Mouse (Mus musculus): ENCODE data around the gene Ssc4d. TPM values are rescaled to one million over a fixed set of nuclear protein-coding genes. Genes with fewer than 3 reads are reported as not detected.
A peak's percentile ranks its signal among the peaks of the same experiment; 100 is the strongest.

Ssc4d gene
- polyA plus RNA-seq, 1 experiment from 2014 or later: 2.3 TPM

DNA sequence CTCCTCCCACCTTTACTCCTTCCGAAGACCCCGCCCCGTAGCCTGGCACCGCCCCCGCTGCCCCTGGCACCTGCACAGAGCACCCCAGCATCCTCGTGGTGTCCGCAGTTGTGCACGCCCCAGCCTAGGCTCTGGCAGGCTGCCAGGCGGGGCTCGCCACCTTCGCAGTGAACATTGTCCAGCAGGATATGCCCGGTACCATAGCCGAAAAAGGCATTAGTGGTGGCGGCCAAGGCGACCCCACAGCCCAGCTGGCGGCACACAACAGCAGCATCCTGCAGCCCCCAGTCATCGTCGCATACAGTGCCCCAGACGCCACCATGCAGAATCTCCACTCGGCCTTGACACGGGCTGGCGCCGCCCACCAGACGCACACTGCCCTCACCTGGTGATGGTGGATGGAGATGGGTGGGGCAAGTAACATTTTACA is 8.8 kb downstream of the Ssc4d start:
- peak overlapping the region; percentile 52 for H3K4me2 ChIP-seq (ENCODE audit: low read depth, low read length)
- peak overlapping the region; percentile 39; the same call in 1 of the 2 replicates for H3K9ac ChIP-seq (ENCODE audit: low read depth, low read length)
- 7% methylated on average over 24 of the region's 24 CpGs for WGBS
- H3K9me3 ChIP-seq (ENCODE audit: control insufficient read depth, low read length): no peaks in the 10 kb centered on the region
- peaks cover 10% of the 10 kb centered on the region for H3K4me1 ChIP-seq (ENCODE audit: control insufficient read depth, insufficient read depth, low read length)
- H3K4me3 ChIP-seq (ENCODE audit: low read length): peak overlapping the region; percentile 35
- no peak overlapping the region for H3K27ac ChIP-seq (ENCODE audit: low read length)
- ATAC-seq: no peak
- H3K27me3 ChIP-seq (replicated peaks; ENCODE audit: control insufficient read depth, insufficient read depth, low read length): no peaks in the 10 kb centered on the region
- no peaks in the 10 kb centered on the region for H3K36me3 ChIP-seq (ENCODE audit: control insufficient read depth, insufficient read depth, low read length)

DNA sequence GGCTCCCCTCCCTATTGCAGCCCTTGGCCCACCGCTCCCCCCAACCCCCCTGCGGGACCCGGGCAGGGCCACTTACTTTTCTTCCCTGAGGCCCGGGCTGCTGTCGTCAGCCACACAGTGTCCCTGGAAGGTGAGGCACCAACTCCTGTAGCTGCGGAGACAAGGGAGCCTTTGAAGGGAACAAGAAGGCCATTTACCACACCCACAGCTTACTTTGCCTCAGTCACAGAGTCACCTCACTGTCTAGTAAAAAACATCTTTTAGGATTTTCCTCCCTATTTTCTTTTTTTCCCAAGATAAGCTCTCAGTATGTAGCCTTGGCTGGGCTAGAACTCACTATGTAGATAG is 11.1 kb downstream of the Ssc4d start:
- no peaks in the 10 kb centered on the region for H3K9me3 ChIP-seq (ENCODE audit: control insufficient read depth, low read length)
- WGBS: 5% methylated on average over 6 of the region's 6 CpGs

DNA sequence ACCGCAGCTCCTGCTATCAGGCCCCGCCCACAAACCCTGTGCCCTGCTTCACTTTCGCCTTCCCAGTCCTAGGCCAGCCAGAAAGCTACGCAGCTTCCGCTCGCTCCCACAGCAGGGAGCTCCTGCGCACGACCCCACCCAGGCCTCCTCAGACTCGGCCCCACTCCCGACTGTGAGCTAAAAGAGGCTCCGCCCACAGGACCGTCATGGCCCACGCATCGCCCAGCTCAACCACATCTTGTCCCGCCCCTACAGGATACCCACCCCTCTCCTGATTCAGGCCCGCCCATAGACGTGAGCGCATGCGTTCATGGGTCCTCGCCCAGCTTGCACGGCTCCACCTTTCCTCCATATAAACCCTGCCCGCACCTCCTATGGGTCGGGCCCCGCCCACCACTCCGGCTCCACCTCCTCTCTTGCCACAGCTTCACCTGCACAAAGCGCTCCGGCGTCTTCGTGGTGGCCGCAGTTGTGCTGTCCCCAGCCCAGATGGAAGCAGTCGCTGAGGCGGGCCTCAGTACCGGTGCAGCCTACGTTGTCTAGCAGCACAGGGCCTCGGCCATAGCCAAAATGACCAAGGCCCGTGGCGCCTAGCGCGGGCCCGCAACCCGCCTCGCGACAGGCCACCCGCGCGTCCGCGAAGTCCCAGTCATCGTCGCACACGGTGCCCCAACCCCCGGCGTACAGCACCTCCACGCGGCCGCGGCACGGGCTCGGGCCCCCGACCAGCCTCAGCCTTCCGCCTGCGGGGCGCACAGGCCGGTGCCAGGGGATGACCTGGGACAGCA is 11.6 kb downstream of the Ssc4d start:
- H3K27ac ChIP-seq (ENCODE audit: low read length): peak overlapping the region; percentile 95
- peaks cover 13% of the 10 kb centered on the region for H3K4me1 ChIP-seq (ENCODE audit: control insufficient read depth, insufficient read depth, low read length)
- peak overlapping the region; percentile 67 for H3K4me3 ChIP-seq (ENCODE audit: low read length)
- no peaks in the 10 kb centered on the region for H3K36me3 ChIP-seq (ENCODE audit: control insufficient read depth, insufficient read depth, low read length)
- ATAC-seq: peak; percentile 94
- peak overlapping the region; percentile 95 for H3K4me2 ChIP-seq (ENCODE audit: low read depth, low read length)
- H3K27me3 ChIP-seq (replicated peaks; ENCODE audit: control insufficient read depth, insufficient read depth, low read length): no peaks in the 10 kb centered on the region
- H3K9ac ChIP-seq (ENCODE audit: low read depth, low read length): peak overlapping the region; percentile 96
- H3K9me3 ChIP-seq (ENCODE audit: control insufficient read depth, low read length): no peaks in the 10 kb centered on the region
- under 1% methylated on average over 59 of the region's 64 CpGs for WGBS

More for the DNA sequence above, 11.1 kb downstream of the Ssc4d start:
- H3K27ac ChIP-seq (ENCODE audit: low read length): peak overlapping the region; percentile 95
- peak overlapping the region; percentile 96 for H3K9ac ChIP-seq (ENCODE audit: low read depth, low read length)
- H3K36me3 ChIP-seq (ENCODE audit: control insufficient read depth, insufficient read depth, low read length): no peaks in the 10 kb centered on the region
- H3K4me2 ChIP-seq (ENCODE audit: low read depth, low read length): peak overlapping the region; percentile 95
- peak overlapping the region; percentile 67 for H3K4me3 ChIP-seq (ENCODE audit: low read length)
- no peaks in the 10 kb centered on the region for H3K27me3 ChIP-seq (replicated peaks; ENCODE audit: control insufficient read depth, insufficient read depth, low read length)
- ATAC-seq: no peak
- peaks cover 13% of the 10 kb centered on the region for H3K4me1 ChIP-seq (ENCODE audit: control insufficient read depth, insufficient read depth, low read length)

DNA sequence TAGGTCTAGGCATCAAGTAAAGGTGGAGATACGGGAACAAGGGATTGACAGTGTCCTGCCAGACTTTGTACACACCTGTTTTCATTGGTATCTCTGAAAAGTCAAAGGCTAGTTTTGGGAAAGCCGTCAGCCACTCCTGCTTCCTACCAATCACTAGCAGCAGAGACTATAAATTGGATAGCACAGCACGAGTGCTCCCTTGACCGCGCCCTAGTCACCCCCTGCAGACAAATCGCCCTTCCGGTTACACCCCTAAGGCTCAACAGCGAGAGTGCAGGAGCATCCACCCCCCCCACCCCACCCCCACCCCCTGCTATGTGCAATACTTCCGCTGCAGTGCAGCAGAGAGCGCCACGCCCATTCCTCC is 12.2 kb downstream of the Ssc4d start:
- Histone ChIP-seq H3K27ac (ENCODE audit: low read length) (peak overlapping the region; percentile 89), H3K9ac (ENCODE audit: low read depth, low read length) (peak overlapping the region; percentile 52), H3K27me3 (replicated peaks; ENCODE audit: control insufficient read depth, insufficient read depth, low read length) (no peaks in the 10 kb centered on the region), H3K4me2 (ENCODE audit: low read depth, low read length) (peak overlapping the region; percentile 95), H3K9me3 (ENCODE audit: control insufficient read depth, low read length) (no peaks in the 10 kb centered on the region), H3K4me1 (ENCODE audit: control insufficient read depth, insufficient read depth, low read length) (peaks cover 15% of the 10 kb centered on the region), H3K4me3 (ENCODE audit: low read length) (peak overlapping the region; percentile 67), H3K36me3 (ENCODE audit: control insufficient read depth, insufficient read depth, low read length) (no peaks in the 10 kb centered on the region)
- peak; percentile 75 for ATAC-seq
- 2% methylated on average over 11 of the region's 11 CpGs for WGBS

DNA sequence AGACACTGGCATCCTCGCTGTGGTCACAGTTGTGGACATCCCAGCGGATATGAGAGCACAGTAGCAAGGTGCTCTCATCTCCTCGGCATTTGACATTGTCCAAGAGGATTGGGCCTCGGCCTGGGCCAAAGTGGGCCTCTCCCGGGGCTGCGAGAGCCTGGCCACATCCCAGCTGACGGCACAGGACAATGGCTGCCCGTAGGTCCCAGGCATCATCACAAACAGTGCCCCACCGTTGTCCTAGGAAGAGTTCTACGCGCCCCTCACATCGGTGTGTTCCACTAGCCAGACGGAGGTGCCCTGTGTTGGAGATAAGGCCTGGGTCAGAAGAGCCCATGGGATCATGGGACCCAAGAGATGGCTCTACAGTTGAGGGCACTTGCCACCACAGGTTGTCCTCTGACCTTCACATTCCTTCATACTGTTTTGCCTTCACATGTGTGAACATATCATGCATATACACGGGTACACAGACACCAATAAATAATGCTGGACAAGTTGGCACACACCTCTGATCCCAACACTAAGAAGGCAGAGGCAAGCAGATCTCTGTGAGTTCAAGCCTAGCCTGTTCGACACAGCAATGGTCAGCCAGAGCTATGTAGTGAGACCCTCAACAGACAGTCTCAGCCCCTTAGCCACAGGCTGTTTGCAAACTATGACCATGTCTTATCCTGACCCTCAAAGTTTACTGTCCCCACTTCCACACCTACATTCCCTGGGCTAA is 13.3 kb downstream of the Ssc4d start:
- no peaks in the 10 kb centered on the region for H3K36me3 ChIP-seq (ENCODE audit: control insufficient read depth, insufficient read depth, low read length)
- no peaks in the 10 kb centered on the region for H3K27me3 ChIP-seq (replicated peaks; ENCODE audit: control insufficient read depth, insufficient read depth, low read length)
- peaks cover 21% of the 10 kb centered on the region for H3K4me1 ChIP-seq (ENCODE audit: control insufficient read depth, insufficient read depth, low read length)
- 93% methylated on average over 15 of the region's 15 CpGs for WGBS
- no peak overlapping the region for H3K4me2 ChIP-seq (ENCODE audit: low read depth, low read length)
- H3K27ac ChIP-seq (ENCODE audit: low read length): peak overlapping the region; percentile 89
- no peak overlapping the region; the same call in 1 of the 2 replicates for H3K9ac ChIP-seq (ENCODE audit: low read depth, low read length)
- H3K9me3 ChIP-seq (ENCODE audit: control insufficient read depth, low read length): no peaks in the 10 kb centered on the region
- no peak overlapping the region; the same call in 1 of the 2 replicates for H3K4me3 ChIP-seq (ENCODE audit: low read length)
- ATAC-seq: no peak

DNA sequence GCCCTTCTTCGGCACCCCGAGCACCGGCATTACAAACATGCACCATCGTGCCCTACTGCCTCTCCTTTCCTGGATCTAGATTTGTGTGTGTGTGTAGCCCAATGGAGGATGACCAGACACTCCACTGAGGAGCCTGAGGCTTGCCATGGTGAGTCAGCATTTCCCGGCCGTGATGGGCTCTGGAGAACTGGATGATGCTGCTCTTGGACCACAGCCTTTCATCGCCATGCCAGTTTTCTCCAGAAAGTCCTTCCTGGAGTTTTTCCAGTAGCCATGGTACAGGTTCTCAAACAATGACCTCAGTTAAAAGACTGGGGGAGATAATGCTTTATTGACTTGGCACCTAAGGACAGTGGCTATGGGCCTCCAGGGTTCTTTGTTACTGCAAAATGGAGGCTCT is 14.4 kb downstream of the Ssc4d start:
- H3K4me1 ChIP-seq (ENCODE audit: control insufficient read depth, insufficient read depth, low read length): peaks cover 16% of the 10 kb centered on the region
- no peak overlapping the region for H3K27ac ChIP-seq (ENCODE audit: low read length)
- H3K9ac ChIP-seq (ENCODE audit: low read depth, low read length): no peak overlapping the region
- WGBS: 93% methylated on average over 7 of the region's 7 CpGs
- H3K36me3 ChIP-seq (ENCODE audit: control insufficient read depth, insufficient read depth, low read length): no peaks in the 10 kb centered on the region
- no peaks in the 10 kb centered on the region for H3K27me3 ChIP-seq (replicated peaks; ENCODE audit: control insufficient read depth, insufficient read depth, low read length)
- ATAC-seq: no peak
- no peaks in the 10 kb centered on the region for H3K9me3 ChIP-seq (ENCODE audit: control insufficient read depth, low read length)
- no peak overlapping the region for H3K4me2 ChIP-seq (ENCODE audit: low read depth, low read length)
- H3K4me3 ChIP-seq (ENCODE audit: low read length): no peak overlapping the region

DNA sequence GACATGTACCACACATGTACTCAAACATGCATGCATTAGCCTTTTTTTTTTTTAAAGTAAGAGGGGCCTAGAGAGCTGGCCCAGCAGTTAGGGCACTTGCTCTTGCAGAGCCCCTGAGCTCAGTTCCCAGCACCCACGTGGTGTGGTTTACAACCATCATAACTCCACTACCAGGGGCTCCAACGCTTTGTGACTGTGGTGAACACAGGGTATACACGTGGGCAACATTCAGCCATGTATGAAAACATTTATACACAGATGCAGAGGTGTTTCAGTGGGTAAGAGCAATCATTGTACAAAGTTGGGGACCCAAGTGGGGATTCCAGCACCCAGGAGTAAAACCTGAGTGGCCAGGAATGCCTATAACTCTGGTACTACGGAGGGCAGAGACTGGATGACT is 16.0 kb downstream of the Ssc4d start:
- Histone ChIP-seq H3K27me3 (replicated peaks; ENCODE audit: control insufficient read depth, insufficient read depth, low read length) (no peaks in the 10 kb centered on the region), H3K9ac (ENCODE audit: low read depth, low read length) (no peak overlapping the region), H3K4me3 (ENCODE audit: low read length) (no peak overlapping the region), H3K4me1 (ENCODE audit: control insufficient read depth, insufficient read depth, low read length) (peaks cover 16% of the 10 kb centered on the region), H3K36me3 (ENCODE audit: control insufficient read depth, insufficient read depth, low read length) (no peaks in the 10 kb centered on the region), H3K4me2 (ENCODE audit: low read depth, low read length) (peak overlapping the region; percentile 50; the same call in 1 of the 2 replicates), H3K27ac (ENCODE audit: low read length) (peak overlapping the region; percentile 85), H3K9me3 (ENCODE audit: control insufficient read depth, low read length) (no peaks in the 10 kb centered on the region)
- 87% methylated on average over 4 of the region's 4 CpGs for WGBS
- no peak for ATAC-seq

DNA sequence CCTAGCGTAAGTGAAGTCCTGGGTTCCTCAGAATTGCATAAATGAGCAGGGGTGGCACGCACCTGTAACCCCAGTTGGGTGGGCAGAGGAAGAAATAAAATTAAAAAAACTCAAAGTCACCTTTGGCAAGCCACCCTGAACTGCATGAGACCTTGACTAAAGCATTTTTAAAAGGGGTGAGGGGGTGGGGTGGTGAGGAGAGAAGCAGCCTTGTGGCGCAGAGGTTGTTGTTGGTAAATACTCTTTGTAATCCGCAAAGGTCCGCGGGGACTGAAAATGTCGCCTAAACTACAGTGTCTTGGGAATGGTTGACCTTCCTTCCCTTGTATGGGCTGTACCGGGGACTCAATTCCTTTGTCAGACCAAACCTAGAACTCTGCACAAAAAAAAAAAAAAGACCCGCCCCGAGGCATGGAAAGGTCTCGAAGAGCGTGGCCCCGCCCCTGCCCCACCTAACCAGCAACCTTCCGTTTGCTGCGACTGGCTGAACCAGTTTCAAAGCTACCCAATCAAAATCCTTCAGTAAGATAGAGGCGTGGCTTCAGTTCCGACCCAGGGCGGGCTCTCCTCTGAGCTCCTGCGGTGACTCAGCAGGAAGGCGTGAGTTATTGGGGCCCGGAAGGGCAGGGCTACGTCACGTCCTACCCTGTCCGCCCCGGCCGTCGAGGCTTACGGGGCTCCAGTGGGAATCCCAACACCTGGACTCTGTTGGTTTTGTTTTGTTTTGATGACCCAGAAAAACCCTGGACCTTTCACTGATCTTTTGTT is 16.9 kb downstream of the Ssc4d start:
- H3K4me1 ChIP-seq (ENCODE audit: control insufficient read depth, insufficient read depth, low read length): peaks cover 16% of the 10 kb centered on the region
- H3K9me3 ChIP-seq (ENCODE audit: control insufficient read depth, low read length): no peaks in the 10 kb centered on the region
- peak overlapping the region; percentile 50 for H3K4me2 ChIP-seq (ENCODE audit: low read depth, low read length)
- ATAC-seq: peak; percentile 84
- peak overlapping the region; percentile 90 for H3K27ac ChIP-seq (ENCODE audit: low read length)
- H3K9ac ChIP-seq (ENCODE audit: low read depth, low read length): peak overlapping the region; percentile 53
- H3K4me3 ChIP-seq (ENCODE audit: low read length): peak overlapping the region; percentile 38
- H3K36me3 ChIP-seq (ENCODE audit: control insufficient read depth, insufficient read depth, low read length): no peaks in the 10 kb centered on the region
- H3K27me3 ChIP-seq (replicated peaks; ENCODE audit: control insufficient read depth, insufficient read depth, low read length): no peaks in the 10 kb centered on the region
- 8% methylated on average over 28 of the region's 28 CpGs for WGBS
